Mouse (Mus musculus) bone marrow macrophage, adult 2 months (primary cell): ENCODE data around the gene Skiv2l. TPM values are rescaled to one million over a fixed set of nuclear protein-coding genes. Genes with fewer than 3 reads are reported as not detected.
"Not testable (repeated sequence)": the region's sequence is repeated elsewhere in the genome, so short reads cannot be mapped to it uniquely, and the experiment has no call there.

ENCODE experiments used
- H3K27ac ChIP-seq: 2 replicates; pipeline ENCODE4 v1.5.1; 2012; ENCODE audit warnings: low read depth, low read length; ENCODE audit not compliant: insufficient read depth
- H3K4me1 ChIP-seq: 2 replicates; pipeline ENCODE4 v1.6.1; 2012; ENCODE audit warnings: low read length; ENCODE audit not compliant: control insufficient read depth, insufficient read depth
- H3K4me3 ChIP-seq: 2 replicates; pipeline ENCODE4 v1.5.1; 2012; ENCODE audit warnings: mild to moderate bottlenecking, low read length, moderate library complexity; ENCODE audit not compliant: insufficient read depth
- CTCF ChIP-seq: IDR thresholded peaks from 2 replicates; pipeline ENCODE4 v1.5.1; 2012; ENCODE audit warnings: low read depth, mild to moderate bottlenecking, low read length, moderate library complexity
- POLR2A ChIP-seq: IDR thresholded peaks from 2 replicates; pipeline ENCODE4 v1.6.1; 2012; ENCODE audit warnings: mild to moderate bottlenecking, low read depth, low read length, borderline replicate concordance
- polyA plus RNA-seq: library from polyadenylated mRNA; stranded (reverse); fragments of >200 nt; gene quantifications from 2 replicates; pipeline ENCODE4 v1.2.4, GENCODE M21; 2012; ENCODE audit not compliant: missing spikeins, insufficient read depth, insufficient read length

Skiv2l gene
- polyA plus RNA-seq, 1 experiment, result 37.8 TPM

DNA sequence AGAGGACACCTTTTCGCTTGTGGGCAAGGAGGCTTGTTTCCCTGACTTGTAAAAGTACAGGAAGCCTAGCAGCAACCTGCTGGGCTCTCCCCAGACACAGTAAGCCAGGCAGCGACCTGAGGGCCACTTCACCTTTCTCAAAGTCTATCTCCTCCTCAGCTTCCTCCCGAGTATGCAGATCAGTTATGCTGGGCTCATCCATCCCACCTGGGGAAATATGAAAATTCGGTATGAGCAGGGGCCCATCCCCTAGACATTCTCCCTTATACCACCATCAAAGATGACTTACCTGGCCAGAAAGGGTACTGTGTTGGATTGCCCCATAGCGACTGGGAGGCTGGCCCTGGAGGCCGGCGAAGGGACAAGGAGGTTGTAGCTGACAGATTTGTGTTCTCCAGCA is 2.4 kb downstream of the Skiv2l start:
- no peak overlapping the region for H3K27ac ChIP-seq
- H3K4me1 ChIP-seq, result peaks cover 9% of the 10 kb centered on the region
- no peak for TF ChIP-seq POLR2A
- TF ChIP-seq CTCF, result no peak
- no peak overlapping the region for H3K4me3 ChIP-seq

DNA sequence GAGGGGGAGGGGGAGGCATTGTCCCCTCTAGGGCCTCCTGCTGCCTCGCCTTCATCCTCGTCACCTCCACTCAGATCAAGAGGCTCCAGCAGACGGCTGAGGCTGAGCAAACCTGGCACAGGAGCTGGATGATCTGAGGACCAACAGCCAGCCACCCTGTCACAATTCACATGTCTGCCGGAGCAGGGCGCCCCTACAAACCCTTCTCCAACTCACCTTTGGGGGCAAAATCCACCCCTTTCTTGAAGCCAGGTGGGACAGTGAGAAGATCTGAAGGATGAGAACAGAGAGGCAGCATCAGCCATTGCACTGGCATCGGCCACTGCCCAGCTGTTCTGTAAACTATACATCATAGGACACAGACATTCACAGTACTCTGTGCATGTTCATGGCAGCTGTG is 2.8 kb downstream of the Skiv2l start:
- H3K27ac ChIP-seq, result no peak overlapping the region
- no peak overlapping the region for H3K4me3 ChIP-seq
- peaks cover 9% of the 10 kb centered on the region for H3K4me1 ChIP-seq
- TF ChIP-seq POLR2A (no peak), CTCF (no peak)

DNA sequence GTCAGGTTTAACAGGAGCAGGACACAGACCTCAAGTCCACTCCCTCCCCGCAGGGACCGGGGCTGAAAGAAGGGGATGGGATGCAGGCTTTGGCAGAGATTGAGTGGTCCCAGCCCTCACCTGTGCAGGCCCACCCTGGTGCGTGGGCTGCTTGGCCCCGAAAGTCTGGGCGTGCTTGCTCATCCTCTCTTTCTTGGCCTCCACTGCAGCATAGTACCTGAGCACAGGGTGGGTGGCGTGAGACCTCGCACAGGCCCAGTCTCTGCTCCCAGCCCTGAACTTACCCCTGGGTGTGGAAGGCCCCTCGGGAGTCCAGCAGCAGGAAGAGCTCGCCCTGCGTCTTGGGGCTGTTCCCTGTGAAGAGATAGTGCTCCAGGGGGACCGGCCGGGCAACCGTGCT is 5.1 kb downstream of the Skiv2l start:
- Histone ChIP-seq H3K4me3 (no peak overlapping the region), H3K4me1 (peaks cover 3% of the 10 kb centered on the region; the same call in 1 of the 2 replicates), H3K27ac (no peak overlapping the region)
- TF ChIP-seq POLR2A (no peak), CTCF (no peak)

DNA sequence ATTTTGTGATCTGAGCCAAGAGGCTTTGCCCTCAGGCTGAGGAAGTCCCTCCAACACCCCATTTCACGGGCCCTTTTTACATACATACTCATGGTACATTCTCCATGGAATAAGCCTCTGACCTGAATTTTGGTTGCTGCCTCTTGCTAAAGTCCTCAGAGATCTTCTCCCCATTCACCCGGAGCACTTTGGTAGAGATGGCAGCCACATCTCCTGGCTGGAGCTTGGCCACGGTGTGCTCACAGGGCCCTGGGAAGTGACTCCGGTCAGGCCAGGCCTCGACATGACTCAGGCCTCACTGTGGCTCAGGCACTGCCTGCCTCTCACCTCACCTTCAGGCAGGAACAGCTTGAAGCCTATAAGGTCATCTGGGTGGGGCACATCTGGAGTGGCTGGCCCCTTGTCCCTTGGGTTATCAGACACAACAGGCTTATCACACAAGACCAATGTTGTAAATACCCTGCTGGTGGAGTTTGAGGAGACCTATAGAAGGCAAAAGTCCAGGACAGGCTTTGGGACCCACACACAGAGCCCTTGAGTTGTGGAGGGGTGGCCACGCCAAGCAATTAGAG is 9.2 kb downstream of the Skiv2l start:
- no peak overlapping the region for H3K4me3 ChIP-seq
- H3K4me1 ChIP-seq, result peaks cover 5% of the 10 kb centered on the region
- TF ChIP-seq POLR2A, result no peak
- H3K27ac ChIP-seq, result no peak overlapping the region

DNA sequence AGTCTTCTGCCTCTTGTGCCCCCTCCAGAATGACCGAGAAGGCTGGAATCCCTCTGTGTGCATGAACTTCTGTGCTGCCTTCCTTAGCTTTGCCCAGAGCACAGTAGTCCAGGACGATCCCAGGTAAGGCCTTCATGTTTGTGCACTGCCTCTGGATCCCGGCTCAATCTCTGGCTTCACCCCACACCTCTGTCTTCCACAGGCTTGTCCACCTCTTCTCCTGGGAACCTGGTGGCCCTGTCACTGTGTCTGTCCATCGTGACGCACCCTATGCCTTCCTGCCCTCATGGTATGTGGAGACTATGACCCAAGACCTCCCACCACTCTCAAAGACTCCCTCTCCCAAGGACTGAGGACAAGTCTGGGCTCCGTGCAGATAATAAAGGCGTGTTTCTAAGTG is 11.2 kb downstream of the Skiv2l start:
- TF ChIP-seq POLR2A, result no peak
- TF ChIP-seq CTCF, result no peak
- Histone ChIP-seq H3K27ac (no peak overlapping the region), H3K4me3 (no peak overlapping the region), H3K4me1 (peaks cover 5% of the 10 kb centered on the region)

DNA sequence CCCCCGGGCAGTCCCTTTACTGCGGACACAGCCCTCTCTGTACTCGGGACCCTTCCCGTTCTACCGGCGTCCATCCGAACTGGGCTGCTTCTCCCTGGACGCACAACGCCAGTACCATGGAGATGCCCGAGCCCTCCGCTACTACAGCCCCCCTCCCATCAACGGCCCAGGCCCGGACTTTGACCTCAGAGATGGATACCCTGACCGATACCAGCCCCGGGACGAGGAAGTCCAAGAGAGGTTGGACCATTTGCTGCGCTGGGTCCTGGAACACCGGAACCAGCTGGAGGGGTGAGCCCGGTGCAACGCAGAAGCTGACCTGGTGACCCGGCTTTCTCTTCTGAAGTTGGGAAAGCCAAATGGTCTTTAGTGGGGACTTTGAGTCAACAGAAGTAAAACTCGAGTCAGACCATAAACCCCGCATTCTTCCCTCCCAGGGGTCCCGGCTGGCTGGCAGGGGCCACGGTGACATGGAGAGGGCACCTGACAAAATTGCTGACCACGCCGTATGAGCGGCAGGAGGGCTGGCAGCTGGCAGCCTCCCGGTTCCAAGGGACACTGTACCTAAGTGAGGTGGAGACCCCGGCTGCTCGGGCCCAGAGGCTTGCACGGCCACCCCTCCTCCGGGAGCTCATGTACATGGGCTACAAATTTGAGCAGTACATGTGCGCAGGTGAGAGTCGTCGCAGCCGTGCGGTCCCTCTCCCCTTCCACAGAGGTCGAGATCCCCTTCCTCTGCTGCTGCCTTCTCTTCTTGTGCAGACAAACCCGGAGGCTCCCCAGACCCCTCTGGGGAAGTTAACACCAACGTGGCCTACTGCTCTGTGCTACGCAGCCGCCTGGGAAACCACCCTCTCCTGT is 12.3 kb downstream of the Skiv2l start:
- H3K4me3 ChIP-seq, result peak overlapping the region; percentile 94
- TF ChIP-seq POLR2A (no peak), CTCF (no peak)
- peak overlapping the region; percentile 37 for H3K27ac ChIP-seq
- peaks cover 5% of the 10 kb centered on the region for H3K4me1 ChIP-seq

DNA sequence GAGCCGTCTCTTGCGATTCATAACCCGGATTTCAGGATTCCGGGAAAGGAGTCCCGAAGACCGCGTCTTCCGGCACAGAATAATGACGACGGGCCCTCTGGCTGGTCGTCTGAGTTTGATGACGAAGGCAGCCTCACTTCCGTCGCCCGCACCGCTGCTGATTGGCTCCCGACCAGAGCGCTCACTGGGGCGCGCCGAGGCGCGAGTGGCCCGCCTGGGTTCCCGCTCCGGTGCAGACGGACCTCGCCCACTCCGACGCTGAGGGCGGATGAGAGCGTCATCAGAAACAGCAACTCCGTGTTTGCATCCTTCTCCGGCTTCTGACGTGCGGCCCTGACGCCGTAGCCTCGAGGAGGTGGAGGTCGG is 13.2 kb downstream of the Skiv2l start, which contains the start of the genes Stk19 and Dxo:
TSS of gene Stk19 (minus strand) at position 90 of the 366 bp plus-strand sequence.
TSS of gene Dxo (plus strand) at position 164 of the 366 bp plus-strand sequence.
- TF ChIP-seq CTCF (no peak), POLR2A (0 out of 2 replicates have a peak, but pooled peaks have one; percentile 44)
- peak within 1 kb of the TSS; percentile 94 for H3K4me3 ChIP-seq
- H3K4me1 ChIP-seq, result peaks cover 5% of the 10 kb centered on the region
- peak within 1 kb of the TSS; percentile 53 for H3K27ac ChIP-seq

DNA sequence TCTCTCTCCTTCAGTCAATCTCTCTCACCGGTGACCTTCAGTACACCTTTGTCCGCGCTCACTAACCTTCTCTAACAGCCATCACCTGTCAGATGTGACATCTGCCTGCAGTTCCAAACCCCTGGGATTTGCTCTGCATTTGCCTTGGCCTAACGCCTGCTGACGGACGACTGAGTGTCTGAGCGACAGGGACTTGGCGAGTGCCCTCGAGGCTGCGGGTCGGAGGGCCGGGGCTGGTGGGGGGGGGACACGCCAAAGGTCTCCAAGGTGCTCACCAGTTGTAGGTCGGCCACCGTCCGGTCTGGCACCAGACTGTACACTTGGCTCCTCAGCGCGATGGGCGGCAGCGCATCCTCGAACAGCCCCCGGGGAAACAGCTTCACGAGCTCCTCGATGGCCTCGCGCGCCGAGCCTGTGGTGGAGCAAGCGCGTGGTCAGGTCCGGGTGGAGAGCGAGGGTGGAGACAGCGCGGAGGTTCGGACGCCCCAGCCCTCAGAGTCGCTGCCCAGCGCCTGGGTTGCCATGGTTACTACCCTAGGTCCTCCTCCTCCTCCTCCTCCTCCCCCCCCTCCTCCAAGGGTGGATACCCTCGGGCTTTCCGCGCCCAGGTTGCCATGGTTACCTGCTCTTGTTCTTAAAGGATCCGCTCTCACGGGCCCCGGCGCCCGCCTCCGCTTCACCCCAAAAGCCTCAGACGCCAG is 13.7 kb downstream of the Skiv2l start:
- Histone ChIP-seq H3K4me3 (peak overlapping the region; percentile 94), H3K4me1 (peaks cover 5% of the 10 kb centered on the region), H3K27ac (peak overlapping the region; percentile 53)
- TF ChIP-seq POLR2A (no peak), CTCF (no peak)

DNA sequence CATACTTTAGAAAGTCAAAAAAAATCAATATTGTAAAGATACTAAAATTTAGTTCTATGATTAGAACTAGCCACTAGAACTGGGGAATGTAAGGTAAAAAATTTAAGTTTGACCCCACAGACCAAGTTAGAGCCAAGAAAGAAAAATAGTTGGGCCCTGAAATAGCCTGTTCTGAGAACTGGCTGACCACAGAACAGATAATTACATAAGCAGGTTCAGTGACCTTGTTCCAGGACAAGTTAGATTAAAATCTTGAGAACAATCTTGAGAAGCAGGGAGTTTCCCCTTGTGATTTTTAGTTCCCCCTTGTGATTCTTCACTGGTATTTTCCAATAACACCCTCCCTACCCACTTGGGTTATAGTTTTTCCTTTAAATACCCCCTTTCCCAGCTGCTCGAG is 19.2 kb downstream of the Skiv2l start:
- H3K27ac ChIP-seq, H3K4me1 ChIP-seq, H3K4me3 ChIP-seq: not testable (repeated sequence)

DNA sequence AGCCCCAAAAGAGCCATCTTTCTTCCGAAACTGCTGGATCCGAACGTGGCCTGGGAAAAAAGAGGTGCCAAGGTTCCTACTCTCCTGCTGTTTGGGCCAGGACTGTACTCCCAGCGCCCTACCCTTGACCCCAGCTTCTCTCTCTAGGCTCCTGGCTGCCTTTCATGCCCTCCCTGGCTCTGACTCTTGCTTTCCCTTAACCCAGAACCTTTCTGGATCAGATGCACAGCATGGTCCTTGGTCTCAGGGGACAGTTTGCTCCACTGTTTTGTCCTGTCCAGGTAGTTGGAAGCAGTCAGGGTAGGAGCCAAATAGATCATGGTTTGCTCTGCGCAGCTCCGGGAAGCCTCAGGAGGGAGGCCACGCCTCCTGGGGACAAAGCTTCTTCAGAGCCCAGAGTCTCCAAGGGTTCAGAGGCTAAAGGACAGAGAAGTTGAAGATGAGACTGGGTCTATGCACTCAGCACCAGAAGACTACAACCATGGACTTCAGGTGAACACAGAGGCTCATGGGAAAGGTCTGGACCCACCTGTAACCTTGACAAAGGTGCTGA is 35.1 kb downstream of the Skiv2l start:
- Histone ChIP-seq H3K4me3 (no peak overlapping the region), H3K27ac (no peak overlapping the region), H3K4me1 (no peaks in the 10 kb centered on the region)
- TF ChIP-seq POLR2A (no peak), CTCF (no peak)
